Mouse (Mus musculus) gastrocnemius, adult 2 months (tissue): ENCODE data around the gene Tnks2. TPM values are rescaled to one million over a fixed set of nuclear protein-coding genes. Genes with fewer than 3 reads are reported as not detected.

ENCODE experiments used
- DNase-seq: peaks from one replicate; pipeline ENCODE4 v3.0.0; 2022
- H3K27ac ChIP-seq: fragments of 200-600 bp; 2 replicates; pipeline ENCODE4 v1.8.1; 2022; ENCODE audit warnings: mild to moderate bottlenecking
- H3K4me3 ChIP-seq: fragments of 200-600 bp; 2 replicates; pipeline ENCODE4 v1.8.1; 2022; ENCODE audit warnings: mild to moderate bottlenecking, moderate library complexity
- CTCF ChIP-seq: fragments of 200-600 bp; IDR thresholded peaks from 2 replicates; pipeline ENCODE4 v1.8.1; 2022; ENCODE audit warnings: antibody characterized with exemption, mild to moderate bottlenecking, moderate library complexity
- intact Hi-C: fragments of 180-260 bp; cut with DNase I; formaldehyde crosslinking; loops from one replicate; pipeline ENCODE4 v1.15.1; 2025
- total RNA-seq, 2 experiments: library from RNA; stranded (reverse); gene quantifications; 2 replicates each; pipeline ENCODE4 v1.2.3; 2021

The Tnks2 gene
- total RNA-seq, 2 experiments from 2014 or later, result 106 to 127 TPM

GRCm38 (mm10) chr19:36932097-36932496 lies 98.1 kb downstream of the Tnks2 start:
- no peak overlapping the region for H3K4me3 ChIP-seq
- intact Hi-C loops, result no loop called here
- DNase-seq, result no peak
- no peak for TF ChIP-seq CTCF
- no peak overlapping the region for H3K27ac ChIP-seq

GRCm38 (mm10) chr19:36932613-36933012 lies 98.6 kb downstream of the Tnks2 start:
- Histone ChIP-seq H3K4me3 (no peak overlapping the region), H3K27ac (no peak overlapping the region)
- intact Hi-C loops, result no loop called here
- no peak for DNase-seq
- TF ChIP-seq CTCF, result no peak

GRCm38 (mm10) chr19:36936285-36936684 lies 102.3 kb downstream of the Tnks2 start:
- DNase-seq, result no peak
- intact Hi-C loops, result no loop called here
- Histone ChIP-seq H3K4me3 (no peak overlapping the region), H3K27ac (no peak overlapping the region)
- no peak for TF ChIP-seq CTCF

- no peak for TF ChIP-seq CTCF
- Histone ChIP-seq H3K27ac (no peak overlapping the region), H3K4me3 (no peak overlapping the region)
- no peak for DNase-seq
- intact Hi-C loops, result no loop called here
Observed at GRCm38 (mm10) chr19:36938008-36938407, 104.0 kb downstream of the Tnks2 start.

GRCm38 (mm10) chr19:36940064-36940463 lies 106.0 kb downstream of the Tnks2 start:
- Histone ChIP-seq H3K27ac (no peak overlapping the region), H3K4me3 (no peak overlapping the region)
- TF ChIP-seq CTCF, result no peak
- intact Hi-C loops, result loop anchor here (5.0 kb wide), 1 partner anchor 307 kb away; no protein-coding TSS in a partner anchor
- DNase-seq, result no peak

Other genes with a start within 250 kb of the Tnks2 start
- 100 to 1,000 TPM; 675 to 775 TPM for gene Ppp1r3c, start 97.6 kb upstream of the Tnks2 start, total RNA-seq
- 1 to 10 TPM; 1.3 to 2.3 TPM for gene Fgfbp3, start 85.4 kb downstream of the Tnks2 start, total RNA-seq
- 10 to 100 TPM in 1 of 2 experiments, 1 to 10 TPM in 1; 9.8 to 13.5 TPM for gene Btaf1, start 91.8 kb downstream of the Tnks2 start, total RNA-seq